Mouse (Mus musculus) lung, embryonic 15.5 days (tissue): ENCODE measurements around the gene Crocc2. TPM values are rescaled to one million over a fixed set of nuclear protein-coding genes. Genes with fewer than 3 reads are reported as not detected.

Experiments used
- ATAC-seq: fragments of 200-750 bp; cut with Nextera tagmentation; 2 replicates; pipeline ENCODE4 v1.8.0; 2017; ENCODE audit warnings: moderate number of reproducible peaks, borderline replicate concordance; ENCODE audit not compliant: low FRiP score, low TSS enrichment; ENCODE audit errors: extremely low read depth
- H3K27ac ChIP-seq: fragments of 300-500 bp; sonication (generic); 2 replicates; pipeline ENCODE4 v1.5.1; 2015; ENCODE audit warnings: moderate library complexity, mild to moderate bottlenecking, inconsistent platforms
- H3K27me3 ChIP-seq: fragments of 300-500 bp; sonication (generic); 2 replicates; pipeline ENCODE4 v1.6.1; 2015; ENCODE audit warnings: inconsistent platforms
- H3K36me3 ChIP-seq: fragments of 300-500 bp; sonication (generic); 2 replicates; pipeline ENCODE4 v1.6.1; 2015; ENCODE audit warnings: inconsistent platforms
- H3K4me1 ChIP-seq: fragments of 300-500 bp; sonication (generic); 2 replicates; pipeline ENCODE4 v1.6.1; 2015; ENCODE audit warnings: inconsistent platforms
- H3K4me2 ChIP-seq: fragments of 300-500 bp; sonication (generic); 2 replicates; pipeline ENCODE4 v1.6.1; 2015; ENCODE audit warnings: inconsistent platforms, mild to moderate bottlenecking, moderate library complexity
- H3K4me3 ChIP-seq: fragments of 300-500 bp; sonication (generic); 2 replicates; pipeline ENCODE4 v1.5.1; 2015; ENCODE audit warnings: mild to moderate bottlenecking, inconsistent platforms
- H3K9ac ChIP-seq: fragments of 300-500 bp; sonication (generic); 2 replicates; pipeline ENCODE4 v1.6.1; 2015; ENCODE audit warnings: inconsistent platforms
- H3K9me3 ChIP-seq: fragments of 300-500 bp; sonication (generic); 2 replicates; pipeline ENCODE4 v1.6.1; 2016; ENCODE audit warnings: inconsistent platforms
- WGBS: fragments of 180-500 bp; shearing (Covaris S2); methylation state at CpG from one replicate; pipeline ENCODE4 v1.1.7; 2015; 5-methylcytosine and 5-hydroxymethylcytosine counted together
- polyA plus RNA-seq: library from polyadenylated mRNA; unstranded; fragments of >200 nt; fragmentation: Nextera tagmentation; extraction: Ambion mirVana; gene quantifications from 2 replicates; pipeline ENCODE4 v1.2.1, GENCODE M21; 2015

Crocc2 gene
- polyA plus RNA-seq, 1 experiment from 2014 or later = 3.7 TPM

- Histone ChIP-seq H3K4me2 (no peak overlapping the region), H3K27me3 (no peaks in the 10 kb centered on the region), H3K36me3 (no peaks in the 10 kb centered on the region), H3K9me3 (no peaks in the 10 kb centered on the region), H3K9ac (no peak overlapping the region), H3K4me3 (no peak overlapping the region), H3K4me1 (0 out of 2 replicates have a peak, but pooled peaks cover 10% of the 10 kb centered on the region), H3K27ac (0 out of 2 replicates have a peak overlapping the region, but pooled peaks have one; percentile 12)
- 47% methylated on average over 2 of the region's 2 CpGs for WGBS
- ATAC-seq = no peak
Observed at GRCm38 (mm10) chr1:93245936-93246335, 77.4 kb downstream of the Crocc2 start.

- H3K9me3 ChIP-seq = no peaks in the 10 kb centered on the region
- H3K36me3 ChIP-seq = no peaks in the 10 kb centered on the region
- H3K27ac ChIP-seq = peak overlapping the region; percentile 22; the same call in 1 of the 2 replicates
- peak; percentile 43; the same call in 1 of the 2 replicates for ATAC-seq
- H3K4me3 ChIP-seq = no peak overlapping the region
- no peak overlapping the region for H3K4me2 ChIP-seq
- H3K27me3 ChIP-seq = no peaks in the 10 kb centered on the region
- no peak overlapping the region for H3K9ac ChIP-seq
- WGBS = 18% methylated on average over 2 of the region's 2 CpGs
- peaks cover 4% of the 10 kb centered on the region; the same call in 1 of the 2 replicates for H3K4me1 ChIP-seq
Observed at GRCm38 (mm10) chr1:93252586-93252985, 84.1 kb downstream of the Crocc2 start.

GRCm38 (mm10) chr1:93255761-93256160, 87.2 kb downstream of the Crocc2 start:
- Histone ChIP-seq H3K36me3 (no peaks in the 10 kb centered on the region), H3K9me3 (no peaks in the 10 kb centered on the region), H3K4me2 (no peak overlapping the region), H3K4me1 (peaks cover 4% of the 10 kb centered on the region; the same call in 1 of the 2 replicates), H3K27ac (no peak overlapping the region), H3K4me3 (no peak overlapping the region), H3K27me3 (no peaks in the 10 kb centered on the region), H3K9ac (no peak overlapping the region)
- WGBS = 86% methylated on average over 7 of the region's 7 CpGs
- no peak for ATAC-seq

- H3K36me3 ChIP-seq = no peaks in the 10 kb centered on the region
- ATAC-seq = no peak
- H3K4me3 ChIP-seq = no peak overlapping the region
- 0 out of 2 replicates have a peak, but pooled peaks cover 4% of the 10 kb centered on the region for H3K4me1 ChIP-seq
- H3K27me3 ChIP-seq = no peaks in the 10 kb centered on the region
- WGBS = 78% methylated on average over 1 of the region's 1 CpGs
- H3K4me2 ChIP-seq = no peak overlapping the region
- H3K9me3 ChIP-seq = no peaks in the 10 kb centered on the region
- H3K27ac ChIP-seq = no peak overlapping the region
- H3K9ac ChIP-seq = no peak overlapping the region
Observed at GRCm38 (mm10) chr1:93257560-93257959, 89.0 kb downstream of the Crocc2 start.

- Histone ChIP-seq H3K27me3 (no peaks in the 10 kb centered on the region), H3K36me3 (no peaks in the 10 kb centered on the region), H3K4me2 (no peak overlapping the region), H3K9ac (no peak overlapping the region), H3K27ac (no peak overlapping the region), H3K4me3 (no peak overlapping the region), H3K4me1 (no peaks in the 10 kb centered on the region), H3K9me3 (no peaks in the 10 kb centered on the region)
- 56% methylated on average over 3 of the region's 3 CpGs for WGBS
- no peak for ATAC-seq
Observed at GRCm38 (mm10) chr1:93267207-93267606, 98.7 kb downstream of the Crocc2 start.

GRCm38 (mm10) chr1:93268246-93268645, 99.7 kb downstream of the Crocc2 start:
- no peak for ATAC-seq
- no peak overlapping the region for H3K9ac ChIP-seq
- WGBS = 84% methylated on average over 2 of the region's 2 CpGs
- H3K27me3 ChIP-seq = no peaks in the 10 kb centered on the region
- H3K9me3 ChIP-seq = no peaks in the 10 kb centered on the region
- H3K4me2 ChIP-seq = no peak overlapping the region
- H3K4me1 ChIP-seq = no peaks in the 10 kb centered on the region
- no peak overlapping the region for H3K4me3 ChIP-seq
- no peaks in the 10 kb centered on the region for H3K36me3 ChIP-seq
- no peak overlapping the region for H3K27ac ChIP-seq

GRCm38 (mm10) chr1:93270516-93271240, 102.2 kb downstream of the Crocc2 start:
- Histone ChIP-seq H3K4me2 (no peak overlapping the region), H3K4me3 (no peak overlapping the region), H3K36me3 (0 out of 2 replicates have a peak, but pooled peaks cover 11% of the 10 kb centered on the region), H3K9ac (no peak overlapping the region), H3K27me3 (no peaks in the 10 kb centered on the region), H3K9me3 (no peaks in the 10 kb centered on the region), H3K4me1 (no peaks in the 10 kb centered on the region), H3K27ac (no peak overlapping the region)
- no peak for ATAC-seq
- 69% methylated on average over 3 of the region's 3 CpGs for WGBS

GRCm38 (mm10) chr1:93271751-93272150, 103.2 kb downstream of the Crocc2 start:
- H3K4me1 ChIP-seq = no peaks in the 10 kb centered on the region
- H3K4me2 ChIP-seq = no peak overlapping the region
- 0 out of 2 replicates have a peak, but pooled peaks cover 11% of the 10 kb centered on the region for H3K36me3 ChIP-seq
- no peaks in the 10 kb centered on the region for H3K9me3 ChIP-seq
- 76% methylated on average over 5 of the region's 6 CpGs for WGBS
- H3K4me3 ChIP-seq = no peak overlapping the region
- H3K27ac ChIP-seq = no peak overlapping the region
- no peak for ATAC-seq
- no peaks in the 10 kb centered on the region for H3K27me3 ChIP-seq
- no peak overlapping the region for H3K9ac ChIP-seq

GRCm38 (mm10) chr1:93272409-93272821, 103.9 kb downstream of the Crocc2 start:
- peak; percentile 37; the same call in 1 of the 2 replicates for ATAC-seq

GRCm38 (mm10) chr1:93275561-93275960, 107.0 kb downstream of the Crocc2 start:
- Histone ChIP-seq H3K4me2 (no peak overlapping the region), H3K27me3 (no peaks in the 10 kb centered on the region), H3K4me3 (no peak overlapping the region), H3K9ac (no peak overlapping the region), H3K36me3 (0 out of 2 replicates have a peak, but pooled peaks cover 14% of the 10 kb centered on the region), H3K27ac (no peak overlapping the region), H3K9me3 (no peaks in the 10 kb centered on the region), H3K4me1 (no peaks in the 10 kb centered on the region)
- WGBS = 71% methylated on average over 6 of the region's 6 CpGs
- no peak for ATAC-seq

More at GRCm38 (mm10) chr1:93272409-93272821, 103.9 kb downstream of the Crocc2 start:
- H3K27ac ChIP-seq = no peak overlapping the region
- H3K4me3 ChIP-seq = no peak overlapping the region
- no peaks in the 10 kb centered on the region for H3K27me3 ChIP-seq
- H3K4me2 ChIP-seq = no peak overlapping the region
- H3K4me1 ChIP-seq = no peaks in the 10 kb centered on the region
- H3K9me3 ChIP-seq = no peaks in the 10 kb centered on the region
- 5% methylated on average over 16 of the region's 16 CpGs for WGBS
- no peak overlapping the region for H3K9ac ChIP-seq
- 0 out of 2 replicates have a peak, but pooled peaks cover 14% of the 10 kb centered on the region for H3K36me3 ChIP-seq

- ATAC-seq = no peak
Observed at GRCm38 (mm10) chr1:93277041-93277440, 108.5 kb downstream of the Crocc2 start.

More at GRCm38 (mm10) chr1:93277041-93277440, 108.5 kb downstream of the Crocc2 start:
- Histone ChIP-seq H3K4me3 (no peak overlapping the region), H3K36me3 (0 out of 2 replicates have a peak, but pooled peaks cover 14% of the 10 kb centered on the region), H3K9ac (no peak overlapping the region), H3K9me3 (no peaks in the 10 kb centered on the region), H3K4me1 (no peaks in the 10 kb centered on the region), H3K27me3 (no peaks in the 10 kb centered on the region), H3K4me2 (no peak overlapping the region), H3K27ac (no peak overlapping the region)
- WGBS = 72% methylated on average over 7 of the region's 7 CpGs
